Mouse (Mus musculus) stomach, postnatal 0 days (tissue): ENCODE measurements around the gene Gpn2.

Source experiments
- CTCF ChIP-seq: IDR thresholded peaks from 2 replicates; pipeline ENCODE4 v1.5.1; 2016; ENCODE audit warnings: antibody characterized with exemption, low read depth, mild to moderate bottlenecking, moderate library complexity
- EP300 ChIP-seq: optimal IDR thresholded peaks from 2 replicates; pipeline ENCODE3; 2016; ENCODE audit warnings: antibody characterized with exemption

- TF ChIP-seq EP300, result no peak
- no peak for TF ChIP-seq CTCF
Measured at GRCm38 (mm10) chr4:133629191-133629590, 45.0 kb downstream of the Gpn2 start.
